Mouse (Mus musculus) left cerebral cortex, adult 8-10 months (tissue): Measurements from ENCODE around the gene Orai3. TPM values are rescaled to one million over a fixed set of nuclear protein-coding genes. Genes with fewer than 3 reads are reported as not detected.

Source experiments
- DNase-seq, 2 experiments: peaks; one replicate each; pipeline ENCODE4 v3.0.0; 2022; ENCODE audit warnings: low spot score in 2 of 2
- total RNA-seq, 4 experiments: library from RNA; stranded (reverse); gene quantifications; 2 replicates each; pipeline ENCODE4 v1.2.4; 2022

The Orai3 gene
- total RNA-seq, 4 experiments from 2014 or later, result 18.0 to 22.2 (median 19.5) TPM

GRCm38 (mm10) chr7:127823236-127824171 lies 53.9 kb downstream of the Orai3 start:
- no peak for DNase-seq

GRCm38 (mm10) chr7:127824176-127824871 lies 54.7 kb downstream of the Orai3 start, which contains the start of the genes Stx4a and Stx1b:
Gene Stx4a, plus strand, starts transcription at chr7:127824294.
Gene Stx1b, minus strand, starts transcription at chr7:127824549.
- peak in 1 of 2 experiments; percentile 68 for DNase-seq

Other genes with a start within 250 kb of the Orai3 start
- gene Tmem265, start 208.4 kb upstream of the Orai3 start, total RNA-seq, result 1 to 10 TPM in 2 of 4 experiments, under 1 TPM in 1, not detected in 1; 1.00 to 1.3 (median 1.0) TPM
- 10 to 100 TPM; 74.2 to 85.4 (median 81.9) TPM for gene Phkg2, start 196.5 kb upstream of the Orai3 start, total RNA-seq
- 10 to 100 TPM in 2 of 4 experiments, 1 to 10 TPM in 2; 7.4 to 10.5 (median 10.0) TPM for gene Ccdc189, start 181.2 kb upstream of the Orai3 start, total RNA-seq
- 10 to 100 TPM; 57.1 to 68.5 (median 67.5) TPM for gene Rnf40, start 181.0 kb upstream of the Orai3 start, total RNA-seq
- 10 to 100 TPM; 19.3 to 29.3 (median 21.9) TPM for gene Zfp629, start 154.0 kb upstream of the Orai3 start, total RNA-seq
- gene Bcl7c, start 60.9 kb upstream of the Orai3 start, total RNA-seq, result 10 to 100 TPM; 31.4 to 49.5 (median 43.6) TPM
- gene Ctf1, start 57.1 kb upstream of the Orai3 start, total RNA-seq, result 1 to 10 TPM; 3.1 to 6.9 (median 4.2) TPM
- not detected for gene Ctf2, start 37.6 kb upstream of the Orai3 start, total RNA-seq
- 10 to 100 TPM; 59.3 to 68.5 (median 63.5) TPM for gene Fbxl19, start 25.3 kb upstream of the Orai3 start, total RNA-seq
- 10 to 100 TPM; 44.7 to 48.4 (median 46.9) TPM for gene Setd1a, start 6.9 kb downstream of the Orai3 start, total RNA-seq
- gene Gm49388, start 15.8 kb downstream of the Orai3 start, total RNA-seq, result 1 to 10 TPM; 3.9 to 6.2 (median 4.6) TPM
- gene Hsd3b7, start 30.8 kb downstream of the Orai3 start, total RNA-seq, result 1 to 10 TPM; 4.2 to 9.7 (median 4.6) TPM
- 10 to 100 TPM; 62.3 to 96.9 (median 71.2) TPM for gene Stx4a, start 54.5 kb downstream of the Orai3 start, total RNA-seq
- 100 to 1,000 TPM; 444 to 479 (median 451) TPM for gene Stx1b, start 54.7 kb downstream of the Orai3 start, total RNA-seq
- gene Zfp646, start 106.4 kb downstream of the Orai3 start, total RNA-seq, result 10 to 100 TPM; 29.9 to 32.8 (median 31.2) TPM
- 10 to 100 TPM; 22.7 to 25.3 (median 23.3) TPM for gene Zfp668, start 107.0 kb downstream of the Orai3 start, total RNA-seq
- gene Prss53, start 121.2 kb downstream of the Orai3 start, total RNA-seq, result 1 to 10 TPM in 3 of 4 experiments, under 1 TPM in 1; 0.78 to 2.1 (median 1.4) TPM
- not detected for gene Gm21974, start 125.6 kb downstream of the Orai3 start, total RNA-seq
- 10 to 100 TPM; 18.5 to 31.2 (median 25.2) TPM for gene Vkorc1, start 125.8 kb downstream of the Orai3 start, total RNA-seq
- gene Bckdk, start 134.3 kb downstream of the Orai3 start, total RNA-seq, result 10 to 100 TPM; 39.4 to 47.5 (median 44.3) TPM
- 10 to 100 TPM; 25.3 to 33.8 (median 27.6) TPM for gene Kat8, start 142.7 kb downstream of the Orai3 start, total RNA-seq
- under 1 TPM in 2 of 4 experiments, not detected in 2; 0.33 to 0.82 TPM for gene Prss8, start 160.3 kb downstream of the Orai3 start, total RNA-seq
- 1 to 10 TPM; 6.2 to 9.2 (median 8.0) TPM for gene Prss36, start 176.9 kb downstream of the Orai3 start, total RNA-seq
- 100 to 1,000 TPM; 329 to 369 (median 354) TPM for gene Fus, start 197.6 kb downstream of the Orai3 start, total RNA-seq
- 10 to 100 TPM in 1 of 4 experiments, 1 to 10 TPM in 3; 2.6 to 11.7 (median 5.2) TPM for gene Pycard, start 224.1 kb downstream of the Orai3 start, total RNA-seq
- 1 to 10 TPM in 3 of 4 experiments, under 1 TPM in 1; 0.96 to 1.5 (median 1.4) TPM for gene Trim72, start 234.1 kb downstream of the Orai3 start, total RNA-seq